Mouse (Mus musculus): Measurements from ENCODE around the gene Lap3. TPM values are rescaled to one million over a fixed set of nuclear protein-coding genes. Genes with fewer than 3 reads are reported as not detected.
A peak's percentile ranks its signal among the peaks of the same experiment; 100 is the strongest.

The Lap3 gene
- polyA plus RNA-seq, 1 experiment from 2014 or later, result 67.7 TPM

DNA sequence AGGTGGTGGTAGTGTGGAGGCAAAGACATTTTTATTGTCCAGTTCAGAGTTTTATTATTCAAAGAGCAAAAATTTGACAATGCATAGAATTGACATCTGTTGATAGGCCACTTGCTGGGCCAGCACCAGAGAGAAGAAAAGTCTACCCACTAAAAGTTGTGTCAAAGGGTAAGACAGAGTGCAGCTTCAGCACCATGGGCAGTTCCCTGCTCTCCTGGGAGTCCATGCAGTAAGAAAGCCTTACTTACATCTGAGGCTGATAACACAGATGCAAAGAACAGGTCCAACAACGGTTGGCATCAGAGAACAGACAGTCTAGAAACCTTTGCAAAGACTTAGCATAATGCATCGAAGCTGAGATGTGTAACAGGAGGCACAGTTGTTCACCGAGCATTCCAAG, 36.5 kb downstream of the Lap3 start:
- 92% methylated on average over 3 of the region's 3 CpGs for WGBS
- Histone ChIP-seq H3K4me2 (no peak overlapping the region), H3K4me1 (peaks cover 4% of the 10 kb centered on the region), H3K9me3 (no peaks in the 10 kb centered on the region), H3K9ac (no peak overlapping the region), H3K27ac (no peak overlapping the region), H3K36me3 (replicated peaks) (peaks cover 62% of the 10 kb centered on the region), H3K27me3 (no peaks in the 10 kb centered on the region), H3K4me3 (replicated peaks) (no peak overlapping the region)
- no peak for ATAC-seq (ENCODE audit: low FRiP score)

DNA sequence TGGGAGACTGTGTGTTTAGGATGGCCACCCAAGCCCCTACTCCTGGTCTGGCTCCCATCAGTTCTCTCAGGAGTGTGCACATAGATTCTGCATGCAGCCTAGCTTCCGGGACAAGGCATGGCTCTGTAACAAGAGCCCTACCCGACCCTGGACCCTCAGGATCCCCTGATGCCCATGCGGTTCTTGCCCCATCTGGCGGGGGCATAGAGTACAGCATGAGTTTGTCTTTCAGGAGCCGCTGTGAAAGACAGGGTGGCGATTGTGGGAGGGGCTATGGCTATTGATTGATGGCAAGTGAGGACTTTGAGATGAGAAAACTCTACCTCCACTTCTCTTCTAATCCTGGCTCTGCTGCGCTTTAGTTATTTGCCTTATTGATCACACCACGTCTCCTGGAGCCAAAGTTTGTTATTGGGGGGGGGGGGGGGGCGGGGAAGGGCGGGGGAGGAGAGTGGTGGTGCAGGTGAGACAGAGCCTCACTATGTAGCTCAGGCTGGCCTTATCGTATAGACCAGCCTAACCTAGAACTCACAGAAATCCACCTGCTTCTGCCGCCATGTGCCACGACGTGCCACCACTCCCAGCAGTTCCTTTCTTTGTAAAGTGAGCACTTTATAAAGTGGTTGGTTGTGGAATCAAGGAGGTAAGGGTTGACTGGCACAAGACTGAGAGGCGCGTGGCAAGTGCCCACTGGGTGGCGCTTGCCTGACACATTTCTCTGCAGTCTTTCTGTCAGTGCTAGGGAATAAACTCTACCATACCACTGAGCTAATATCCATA, 41.3 kb downstream of the Lap3 start:
- Histone ChIP-seq H3K9ac (no peak overlapping the region), H3K27me3 (no peaks in the 10 kb centered on the region), H3K4me2 (peak overlapping the region; percentile 32; the same call in 1 of the 2 replicates), H3K4me1 (peaks cover 4% of the 10 kb centered on the region), H3K36me3 (replicated peaks) (peaks cover 17% of the 10 kb centered on the region), H3K9me3 (no peaks in the 10 kb centered on the region), H3K27ac (no peak overlapping the region), H3K4me3 (replicated peaks) (no peak overlapping the region)
- ATAC-seq (ENCODE audit: low FRiP score), result peak; percentile 89
- WGBS, result 5% methylated on average over 17 of the region's 17 CpGs

DNA sequence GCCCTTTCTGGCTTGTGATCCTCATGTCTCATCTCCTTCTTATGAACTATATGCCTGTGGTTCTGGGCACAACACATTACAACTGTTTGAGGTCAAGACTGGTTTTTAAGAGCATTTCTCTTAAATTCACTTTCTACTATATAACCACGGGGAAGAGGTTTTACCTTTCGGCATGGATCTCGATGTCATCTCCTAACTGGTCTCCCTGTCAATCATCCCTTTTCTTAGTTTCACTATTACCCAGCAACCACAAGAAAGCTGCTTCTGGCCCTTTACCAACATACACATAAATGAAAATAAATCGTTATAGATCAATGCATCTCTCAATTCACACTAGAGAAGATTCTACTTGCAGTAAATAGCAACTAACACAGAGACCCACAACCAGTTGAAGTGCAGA, 42.0 kb downstream of the Lap3 start:
- Histone ChIP-seq H3K36me3 (replicated peaks) (peaks cover 11% of the 10 kb centered on the region), H3K27me3 (no peaks in the 10 kb centered on the region), H3K4me2 (no peak overlapping the region), H3K27ac (no peak overlapping the region), H3K4me1 (peaks cover 4% of the 10 kb centered on the region), H3K9me3 (no peaks in the 10 kb centered on the region), H3K9ac (no peak overlapping the region), H3K4me3 (replicated peaks) (no peak overlapping the region)
- no peak for ATAC-seq (ENCODE audit: low FRiP score)
- 73% methylated on average over 4 of the region's 4 CpGs for WGBS

DNA sequence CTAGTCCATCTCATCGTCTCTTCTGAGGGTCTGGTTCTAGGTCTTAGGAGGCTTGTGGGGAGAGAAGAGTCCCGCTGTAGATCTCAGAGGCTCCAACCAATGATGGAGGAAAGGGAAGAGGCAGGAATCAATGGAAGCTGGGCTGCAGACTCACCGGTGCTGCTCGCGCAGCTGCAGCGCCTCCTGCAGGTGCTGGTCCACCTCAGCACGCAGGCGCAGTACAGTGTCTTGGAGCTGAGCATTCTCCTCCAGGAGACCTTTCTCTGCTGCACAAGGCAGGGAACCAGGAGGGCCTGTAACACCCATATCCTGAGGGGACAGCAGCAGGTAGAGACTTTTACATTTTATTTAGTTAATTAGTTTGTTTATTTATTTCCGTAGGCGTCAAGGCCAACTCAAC, 46.3 kb downstream of the Lap3 start:
- no peaks in the 10 kb centered on the region for H3K9me3 ChIP-seq
- H3K27me3 ChIP-seq, result no peaks in the 10 kb centered on the region
- no peak overlapping the region for H3K4me3 ChIP-seq (replicated peaks)
- no peaks in the 10 kb centered on the region for H3K36me3 ChIP-seq (replicated peaks)
- 71% methylated on average over 10 of the region's 10 CpGs for WGBS
- no peak overlapping the region for H3K9ac ChIP-seq
- H3K27ac ChIP-seq, result no peak overlapping the region
- no peaks in the 10 kb centered on the region for H3K4me1 ChIP-seq
- no peak for ATAC-seq (ENCODE audit: low FRiP score)
- H3K4me2 ChIP-seq, result no peak overlapping the region

DNA sequence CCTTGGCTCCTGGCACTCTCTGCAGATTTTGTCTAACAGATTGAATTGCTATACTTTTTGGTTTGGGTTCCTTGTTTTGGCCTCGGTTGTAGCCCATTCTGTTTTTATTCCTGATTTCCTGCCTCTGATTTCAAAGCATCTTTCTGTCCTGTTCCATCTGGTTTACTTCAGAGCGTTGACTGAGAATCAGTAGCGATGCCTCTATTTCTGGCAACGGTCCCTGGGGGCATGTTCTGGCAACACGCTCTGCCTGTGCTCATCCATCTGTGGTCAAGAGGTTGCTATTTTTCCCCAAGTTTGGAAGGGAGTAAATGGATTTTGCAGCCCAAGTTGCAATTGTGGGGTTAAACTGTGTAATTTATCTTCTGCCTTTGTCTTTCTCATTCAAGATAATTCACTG, 50.2 kb downstream of the Lap3 start:
- H3K4me2 ChIP-seq, result no peak overlapping the region
- no peak overlapping the region for H3K27ac ChIP-seq
- no peaks in the 10 kb centered on the region for H3K9me3 ChIP-seq
- H3K27me3 ChIP-seq, result no peaks in the 10 kb centered on the region
- no peak overlapping the region for H3K9ac ChIP-seq
- H3K4me3 ChIP-seq (replicated peaks), result no peak overlapping the region
- no peak for ATAC-seq (ENCODE audit: low FRiP score)
- 69% methylated on average over 5 of the region's 5 CpGs for WGBS
- H3K4me1 ChIP-seq, result no peaks in the 10 kb centered on the region
- no peaks in the 10 kb centered on the region for H3K36me3 ChIP-seq (replicated peaks)

DNA sequence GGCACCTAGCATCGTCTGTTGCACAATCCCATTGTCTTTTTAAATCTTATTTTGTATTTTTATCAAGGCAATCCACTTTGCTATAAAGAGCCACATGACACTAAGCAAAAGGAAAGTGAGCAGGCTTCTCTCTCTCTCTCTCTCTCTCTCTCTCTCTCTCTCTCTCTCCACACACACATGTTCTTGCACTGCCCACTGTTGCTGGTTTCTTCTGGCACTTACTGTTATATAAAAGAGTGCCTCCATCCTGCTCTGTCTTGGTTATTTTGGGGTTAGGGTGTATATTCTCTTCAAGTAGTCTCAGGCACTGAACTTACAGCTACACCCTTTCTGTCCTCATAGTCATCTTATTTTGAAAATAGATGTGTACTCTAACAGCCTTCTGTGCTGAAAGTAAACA, 56.4 kb downstream of the Lap3 start:
- no peak for ATAC-seq (ENCODE audit: low FRiP score)
- Histone ChIP-seq H3K4me2 (no peak overlapping the region), H3K9ac (no peak overlapping the region), H3K4me1 (no peaks in the 10 kb centered on the region), H3K36me3 (replicated peaks) (no peaks in the 10 kb centered on the region), H3K4me3 (replicated peaks) (no peak overlapping the region), H3K9me3 (no peaks in the 10 kb centered on the region), H3K27ac (no peak overlapping the region), H3K27me3 (no peaks in the 10 kb centered on the region)
- 94% methylated on average over 1 of the region's 1 CpGs for WGBS

Other genes with a start within 250 kb of the Lap3 start
- gene Qdpr, start 43.1 kb upstream of the Lap3 start, polyA plus RNA-seq (2016; fragmentation: Nextera tagmentation; extraction: Ambion mirVana), result 102 TPM in 2 replicates
- gene Clrn2, start 39.6 kb upstream of the Lap3 start, polyA plus RNA-seq (2016; fragmentation: Nextera tagmentation; extraction: Ambion mirVana), result not detected in 2 replicates
- gene Med28, start 26.9 kb downstream of the Lap3 start, polyA plus RNA-seq (2016; fragmentation: Nextera tagmentation; extraction: Ambion mirVana), result 285 and 297 TPM in 2 replicates
- 2.8 and 4.2 TPM in 2 replicates for gene Fam184b, start 146.2 kb downstream of the Lap3 start, polyA plus RNA-seq (2016; fragmentation: Nextera tagmentation; extraction: Ambion mirVana)
- gene Ncapg, start 176.5 kb downstream of the Lap3 start, polyA plus RNA-seq (2016; fragmentation: Nextera tagmentation; extraction: Ambion mirVana), result 75.3 and 80.3 TPM in 2 replicates